Mouse (Mus musculus) hindbrain, postnatal 0 days (tissue): ENCODE data around the gene Stk31. TPM values are rescaled to one million over a fixed set of nuclear protein-coding genes. Genes with fewer than 3 reads are reported as not detected.

Source experiments
- ATAC-seq: fragments of 200-750 bp; cut with Nextera tagmentation; 2 replicates; pipeline ENCODE4 v1.8.0; 2017; ENCODE audit warnings: mild to moderate bottlenecking, moderate TSS enrichment, moderate library complexity
- DNase-seq: peaks from one replicate; pipeline ENCODE4 v3.0.0-alpha.2; 2015; ENCODE audit warnings: low spot score
- H3K27ac ChIP-seq: fragments of 300-500 bp; sonication (generic); 2 replicates; pipeline ENCODE4 v1.5.1; 2014; ENCODE audit warnings: mild to moderate bottlenecking
- H3K27me3 ChIP-seq: fragments of 300-500 bp; sonication (generic); 2 replicates; pipeline ENCODE4 v1.6.1; 2014; ENCODE audit warnings: low read length, mixed read lengths; ENCODE audit not compliant: insufficient read depth
- H3K36me3 ChIP-seq: fragments of 300-500 bp; sonication (generic); 2 replicates; pipeline ENCODE4 v1.6.1; 2014; ENCODE audit warnings: low read length, mixed read lengths; ENCODE audit not compliant: insufficient read depth
- H3K4me1 ChIP-seq: fragments of 300-500 bp; sonication (generic); 2 replicates; pipeline ENCODE4 v1.6.1; 2014; ENCODE audit warnings: antibody characterized with exemption, low read length, mixed read lengths; ENCODE audit not compliant: insufficient read depth
- H3K4me2 ChIP-seq: fragments of 300-500 bp; sonication (generic); 2 replicates; pipeline ENCODE4 v1.6.1; 2014; ENCODE audit warnings: low read depth, mild to moderate bottlenecking, low read length, moderate library complexity, mixed read lengths
- H3K4me3 ChIP-seq: fragments of 300-500 bp; sonication (generic); 2 replicates; pipeline ENCODE4 v1.5.1; 2014; ENCODE audit warnings: low read length
- H3K9ac ChIP-seq: fragments of 300-500 bp; sonication (generic); replicated peaks from 2 replicates; pipeline ENCODE4 v1.6.1; 2014; ENCODE audit warnings: mild to moderate bottlenecking, low read length, moderate library complexity, mixed read lengths
- H3K9me3 ChIP-seq: fragments of 300-500 bp; sonication (generic); 2 replicates; pipeline ENCODE4 v1.6.1; 2016; ENCODE audit warnings: low read length, mixed read lengths
- CTCF ChIP-seq: IDR thresholded peaks from 2 replicates; pipeline ENCODE4 v1.5.1; 2016; ENCODE audit warnings: antibody characterized with exemption, control low read depth, low read depth
- WGBS: fragments of 180-500 bp; shearing (Covaris S2); extraction: QIAGEN DNeasy Blood & Tissue Kit; methylation state at CpG from one replicate; pipeline ENCODE4 v1.1.7; 2014; 5-methylcytosine and 5-hydroxymethylcytosine counted together
- polyA plus RNA-seq: library from polyadenylated mRNA; unstranded; fragments of >200 nt; fragmentation: Nextera tagmentation; extraction: Ambion mirVana; gene quantifications from 2 replicates; pipeline ENCODE4 v1.2.1, GENCODE M21; 2015
- total RNA-seq: library from RNA; depleted of rRNA; stranded (reverse); fragments of >200 nt; gene quantifications from 2 replicates; pipeline ENCODE4 v1.2.3, GENCODE M21; 2014; rRNA removed

The Stk31 gene
- total and polyA plus RNA-seq, 2 experiments from 2014 or later, result 0.94 TPM; not detected in 1

GRCm38 (mm10) chr6:49415971-49416370, 20.6 kb downstream of the Stk31 start:
- no peak overlapping the region for H3K9ac ChIP-seq
- DNase-seq, result no peak
- WGBS, result 80% methylated on average over 1 of the region's 1 CpGs
- ATAC-seq, result no peak
- H3K4me1 ChIP-seq, result no peaks in the 10 kb centered on the region
- H3K9me3 ChIP-seq, result no peaks in the 10 kb centered on the region
- H3K4me3 ChIP-seq, result no peak overlapping the region
- no peak overlapping the region for H3K4me2 ChIP-seq
- H3K36me3 ChIP-seq, result no peaks in the 10 kb centered on the region
- TF ChIP-seq CTCF, result no peak
- no peak overlapping the region for H3K27ac ChIP-seq
- H3K27me3 ChIP-seq, result no peaks in the 10 kb centered on the region

GRCm38 (mm10) chr6:49437306-49437705, 41.9 kb downstream of the Stk31 start:
- TF ChIP-seq CTCF, result no peak
- no peak overlapping the region for H3K9ac ChIP-seq
- peak; percentile 7 for DNase-seq

GRCm38 (mm10) chr6:49458112-49458511, 62.7 kb downstream of the Stk31 start:
- Histone ChIP-seq H3K4me2 (no peak overlapping the region), H3K9me3 (no peaks in the 10 kb centered on the region), H3K4me3 (no peak overlapping the region), H3K9ac (no peak overlapping the region), H3K27me3 (no peaks in the 10 kb centered on the region), H3K4me1 (no peaks in the 10 kb centered on the region), H3K27ac (no peak overlapping the region), H3K36me3 (no peaks in the 10 kb centered on the region)
- ATAC-seq, result no peak
- WGBS, result 77% methylated on average over 5 of the region's 5 CpGs
- DNase-seq, result no peak
- TF ChIP-seq CTCF, result no peak

More at GRCm38 (mm10) chr6:49437306-49437705, 41.9 kb downstream of the Stk31 start:
- 65% methylated on average over 1 of the region's 1 CpGs for whole genome bisulfite sequencing
- Histone ChIP-seq H3K27me3 (no peaks in the 10 kb centered on the region), H3K9me3 (no peaks in the 10 kb centered on the region), H3K36me3 (no peaks in the 10 kb centered on the region), H3K27ac (no peak overlapping the region), H3K4me3 (no peak overlapping the region), H3K4me1 (no peaks in the 10 kb centered on the region), H3K4me2 (no peak overlapping the region)
- ATAC-seq, result no peak

GRCm38 (mm10) chr6:49483205-49483604, 87.8 kb downstream of the Stk31 start:
- Histone ChIP-seq H3K9ac (no peak overlapping the region), H3K4me3 (no peak overlapping the region)
- WGBS, result 98% methylated on average over 2 of the region's 2 CpGs

GRCm38 (mm10) chr6:49491526-49491925, 96.1 kb downstream of the Stk31 start:
- H3K27ac ChIP-seq, result no peak overlapping the region
- no peaks in the 10 kb centered on the region for H3K27me3 ChIP-seq
- H3K4me3 ChIP-seq, result no peak overlapping the region
- no peaks in the 10 kb centered on the region for H3K36me3 ChIP-seq
- 88% methylated on average over 10 of the region's 10 CpGs for WGBS
- no peak overlapping the region for H3K4me2 ChIP-seq
- H3K9me3 ChIP-seq, result no peaks in the 10 kb centered on the region
- DNase-seq (no peak), ATAC-seq (no peak)
- no peak overlapping the region for H3K9ac ChIP-seq
- H3K4me1 ChIP-seq, result no peaks in the 10 kb centered on the region
- TF ChIP-seq CTCF, result no peak

More at GRCm38 (mm10) chr6:49483205-49483604, 87.8 kb downstream of the Stk31 start:
- ATAC-seq, result no peak
- TF ChIP-seq CTCF, result no peak
- Histone ChIP-seq H3K27me3 (no peaks in the 10 kb centered on the region), H3K27ac (no peak overlapping the region), H3K9me3 (no peaks in the 10 kb centered on the region), H3K36me3 (no peaks in the 10 kb centered on the region), H3K4me2 (no peak overlapping the region), H3K4me1 (no peaks in the 10 kb centered on the region)
- DNase-seq, result no peak

GRCm38 (mm10) chr6:49519053-49519452, 123.6 kb downstream of the Stk31 start:
- no peak overlapping the region for H3K4me3 ChIP-seq
- H3K27ac ChIP-seq, result no peak overlapping the region
- 0 out of 2 replicates have a peak, but pooled peaks have one; percentile 75 for ATAC-seq
- TF ChIP-seq CTCF, result peak; percentile 89
- peak; percentile 82 for DNase-seq
- 3% methylated on average over 6 of the region's 6 CpGs for WGBS
- no peak overlapping the region for H3K9ac ChIP-seq
- H3K4me2 ChIP-seq, result 0 out of 2 replicates have a peak overlapping the region, but pooled peaks have one; percentile 11
- no peaks in the 10 kb centered on the region for H3K27me3 ChIP-seq
- no peaks in the 10 kb centered on the region for H3K9me3 ChIP-seq
- no peaks in the 10 kb centered on the region for H3K36me3 ChIP-seq
- H3K4me1 ChIP-seq, result no peaks in the 10 kb centered on the region

Other genes with a start within 250 kb of the Stk31 start
- 8.9 and 13.3 TPM in 2 replicates for gene Igf2bp3, start 180.6 kb upstream of the Stk31 start, total RNA-seq
- 16.1 and 16.6 TPM in 2 replicates for gene Igf2bp3, start 180.6 kb upstream of the Stk31 start, polyA plus RNA-seq
- gene Tra2a, start 131.6 kb upstream of the Stk31 start, total RNA-seq, result 54.3 and 60.9 TPM in 2 replicates
- gene Tra2a, start 131.6 kb upstream of the Stk31 start, polyA plus RNA-seq, result 43.0 and 44.6 TPM in 2 replicates
- gene Ccdc126, start 76.3 kb upstream of the Stk31 start, total RNA-seq, result 7.0 and 8.6 TPM in 2 replicates
- gene Ccdc126, start 76.3 kb upstream of the Stk31 start, polyA plus RNA-seq, result 7.1 and 8.4 TPM in 2 replicates
- gene Fam221a, start 27.9 kb upstream of the Stk31 start, total RNA-seq, result 1.5 and 2.0 TPM in 2 replicates
- 5.1 and 5.2 TPM in 2 replicates for gene Fam221a, start 27.9 kb upstream of the Stk31 start, polyA plus RNA-seq